Mouse (Mus musculus) megakaryocyte, adult 5-6 weeks (primary cell): ENCODE data around the gene Pofut1. TPM values are rescaled to one million over a fixed set of nuclear protein-coding genes. Genes with fewer than 3 reads are reported as not detected.

Experiments
- ATAC-seq: 2 replicates; pipeline ENCODE4 v1.8.0; 2016; ENCODE audit warnings: mild to moderate bottlenecking, inconsistent platforms; ENCODE audit not compliant: poor library complexity, severe bottlenecking
- total RNA-seq, 2 experiments: library from RNA; stranded (forward) in 1 of 2; stranded (reverse) in 1 of 2; fragments of 153-499, 151-499 nt in 1 of 2; fragments of 221-1000, 200-1000 nt in 1 of 2; gene quantifications; 2 replicates each; pipeline versions ENCODE4 v1.2.3 to v1.2.4; 2015 to 2017

Gene Pofut1
- total RNA-seq, 2 experiments from 2014 or later, result 6.2 to 12.2 TPM

DNA sequence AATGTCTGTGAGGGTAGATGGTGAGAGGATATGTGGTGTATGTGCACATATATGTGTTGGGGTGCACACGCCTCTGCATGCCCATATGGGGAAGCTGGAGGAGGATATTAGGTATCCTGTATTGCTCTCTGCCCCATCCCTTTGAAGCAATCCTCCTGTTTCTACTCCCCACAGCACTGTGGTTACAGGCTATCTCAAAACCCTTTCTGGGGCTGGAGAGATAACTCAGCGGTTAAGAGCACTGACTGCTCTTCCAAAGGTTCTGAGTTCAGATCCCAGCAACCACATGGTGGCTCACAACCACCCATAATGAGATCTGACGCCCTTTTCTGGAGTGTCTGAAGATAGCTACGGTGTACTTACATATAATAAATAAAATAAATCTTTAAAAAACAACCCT, 45.2 kb downstream of the Pofut1 start:
- peak; percentile 23; the same call in 1 of the 2 replicates for ATAC-seq

GRCm38 (mm10) chr2:153287835-153288234, 46.5 kb downstream of the Pofut1 start:
- ATAC-seq, result no peak

DNA sequence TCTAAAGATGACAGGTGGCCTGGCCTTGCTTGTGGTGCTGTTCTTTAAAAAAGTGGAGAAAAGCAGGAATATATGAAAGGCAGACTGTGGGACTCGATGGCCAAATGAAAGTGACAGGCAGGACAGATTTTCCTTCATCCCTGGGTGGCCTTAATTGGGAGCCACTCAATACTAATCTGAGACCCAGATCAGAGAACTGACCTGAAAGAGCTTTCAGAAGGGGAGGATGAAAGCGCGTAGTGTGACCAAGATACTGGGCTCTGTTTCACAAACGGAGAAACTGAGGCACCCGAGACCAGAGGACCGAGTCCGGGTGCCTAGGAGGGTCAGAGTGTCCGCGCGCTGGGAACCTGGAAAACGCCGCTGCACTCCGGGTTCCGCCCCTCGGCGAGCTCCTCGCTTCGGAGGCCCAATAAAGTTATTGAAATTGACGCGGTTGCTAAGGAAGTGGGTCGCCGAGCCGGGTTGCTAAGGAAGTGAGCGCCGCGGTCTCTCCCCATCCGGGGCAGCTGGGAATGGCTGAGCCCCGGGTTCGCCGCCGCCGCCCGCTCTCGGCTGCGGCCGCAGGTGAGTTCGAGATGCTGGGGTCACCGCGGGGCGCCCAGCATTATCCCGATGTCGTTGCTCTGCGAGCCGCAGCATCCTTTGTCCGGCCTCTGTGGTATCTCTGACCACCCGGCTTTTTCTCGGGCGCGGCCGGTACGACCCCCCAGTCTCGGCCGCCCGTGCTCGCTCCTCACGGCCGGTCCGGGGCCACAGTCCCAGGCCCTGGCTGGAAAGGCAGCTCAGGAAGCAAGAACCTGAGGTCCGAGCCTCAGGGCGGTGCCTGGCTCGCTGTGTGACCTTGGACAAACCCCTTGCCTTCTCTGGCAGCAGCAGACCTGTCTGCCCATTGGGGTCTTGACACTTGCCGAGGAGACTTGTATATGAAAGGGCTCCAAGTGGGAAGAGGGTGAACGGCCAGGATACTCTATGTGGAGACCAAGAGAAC, 49.9 kb downstream of the Pofut1 start, which contains the start of gene Kif3b:
TSS of gene Kif3b (plus strand) at position 476 of the 991 bp plus-strand sequence.
- peak; percentile 94 for ATAC-seq

- ATAC-seq, result peak; percentile 45
These were observed 51.0 kb downstream of the Pofut1 start for GRCm38 (mm10) chr2:153292305-153292861.

DNA sequence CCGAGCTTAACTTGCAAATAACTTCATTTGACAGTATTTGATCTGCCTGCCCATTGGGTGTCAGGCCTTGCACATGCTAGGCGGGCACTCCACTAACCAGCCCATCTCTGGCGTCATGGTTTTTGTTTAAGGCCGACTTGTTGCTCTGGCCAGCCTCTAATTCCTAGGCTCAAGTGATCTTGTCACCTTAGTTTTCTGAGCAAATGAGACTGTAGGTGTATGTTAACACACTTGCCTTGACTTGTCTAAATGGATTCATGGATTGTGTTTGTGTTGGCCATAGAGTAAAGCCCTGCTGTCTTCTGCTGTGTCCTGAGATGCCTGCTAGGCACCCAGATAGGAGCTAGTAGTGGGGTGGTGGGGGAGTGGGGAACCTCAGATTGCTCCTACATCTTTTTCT, 53.9 kb downstream of the Pofut1 start:
- no peak for ATAC-seq

DNA sequence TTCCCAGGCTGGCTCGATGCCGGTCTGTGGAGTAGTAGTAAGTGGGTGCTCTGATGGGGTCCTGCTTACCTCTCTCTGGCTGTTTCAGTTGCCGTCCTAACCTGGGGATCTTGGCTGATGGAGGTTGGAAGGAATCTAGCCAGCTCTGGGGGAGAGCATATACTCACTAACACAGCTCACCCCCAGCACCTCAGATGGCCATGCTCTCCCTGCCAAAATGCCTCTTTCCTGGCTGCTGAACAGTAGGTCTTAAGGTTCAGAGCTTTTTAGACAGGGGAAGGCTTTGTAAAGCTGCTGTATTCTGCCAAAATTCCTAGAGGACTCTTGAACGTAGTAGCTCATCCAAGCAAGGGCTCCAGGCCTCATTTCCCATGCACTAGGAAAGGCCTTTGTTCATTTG, 56.4 kb downstream of the Pofut1 start:
- ATAC-seq, result no peak

- ATAC-seq, result peak; percentile 45
These were observed 57.1 kb downstream of the Pofut1 start for GRCm38 (mm10) chr2:153298460-153298859.

DNA sequence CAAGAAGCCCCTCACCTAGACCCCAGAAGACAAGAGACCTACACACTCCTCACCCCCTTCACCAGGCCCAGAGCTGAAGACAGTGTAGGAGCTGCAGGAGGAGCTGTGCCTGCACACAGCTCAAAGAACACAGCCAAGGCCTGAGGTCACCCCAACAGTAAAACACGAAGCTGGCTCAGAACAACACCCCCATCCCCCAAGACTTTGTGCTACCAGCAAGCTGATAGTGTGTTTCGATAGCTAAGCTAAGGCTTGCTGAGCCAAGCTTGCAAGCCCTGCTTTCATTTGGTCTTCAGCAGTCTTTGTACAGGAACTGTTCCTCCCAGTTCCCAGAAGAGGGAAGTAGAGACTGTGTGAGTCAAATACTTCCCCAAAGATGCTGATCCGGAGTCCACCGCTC, 57.5 kb downstream of the Pofut1 start:
- ATAC-seq, result peak; percentile 92

- ATAC-seq, result no peak
These were observed 59.8 kb downstream of the Pofut1 start for GRCm38 (mm10) chr2:153301123-153301522.

DNA sequence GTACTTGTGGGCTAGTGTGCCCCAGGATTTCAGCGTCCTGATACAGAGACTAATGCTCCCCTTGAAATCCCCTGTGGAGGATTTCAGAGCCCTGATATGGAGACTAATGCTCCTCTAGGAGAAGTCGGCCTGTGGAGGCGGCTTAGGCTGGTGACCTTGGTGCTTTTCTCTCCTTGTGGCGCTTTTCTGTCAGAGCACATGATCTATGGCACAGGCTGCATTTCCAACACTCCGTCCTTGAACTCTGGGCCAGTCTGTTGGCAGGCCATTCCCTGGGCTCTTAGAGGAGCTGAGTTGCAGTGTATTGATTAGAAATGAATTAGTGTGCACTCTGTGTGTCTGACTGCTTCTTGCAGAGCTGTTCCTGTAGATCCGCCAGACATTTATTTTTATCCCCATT, 63.9 kb downstream of the Pofut1 start:
- ATAC-seq, result no peak

GRCm38 (mm10) chr2:153308586-153308985, 67.3 kb downstream of the Pofut1 start:
- no peak for ATAC-seq

GRCm38 (mm10) chr2:153309106-153309505, 67.8 kb downstream of the Pofut1 start:
- no peak for ATAC-seq

DNA sequence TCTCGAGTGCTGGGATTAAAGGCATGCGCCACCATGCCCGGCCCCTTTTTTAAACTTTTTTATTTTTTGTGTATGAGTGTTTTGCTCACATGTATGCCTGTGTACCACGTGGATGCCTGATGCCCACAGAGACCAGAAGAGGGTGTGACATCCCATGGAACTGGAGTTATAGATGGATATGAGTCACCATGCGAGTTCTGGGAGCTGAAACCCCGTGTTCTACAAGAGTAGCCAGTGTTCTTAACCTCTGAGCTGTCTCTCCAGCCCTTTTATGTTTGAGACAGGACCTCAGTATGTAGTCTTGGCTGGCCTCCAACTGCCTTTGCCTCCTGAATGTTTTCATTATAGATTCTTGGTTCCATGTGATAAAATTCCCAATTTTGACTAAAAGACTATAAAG, 68.9 kb downstream of the Pofut1 start:
- no peak for ATAC-seq

DNA sequence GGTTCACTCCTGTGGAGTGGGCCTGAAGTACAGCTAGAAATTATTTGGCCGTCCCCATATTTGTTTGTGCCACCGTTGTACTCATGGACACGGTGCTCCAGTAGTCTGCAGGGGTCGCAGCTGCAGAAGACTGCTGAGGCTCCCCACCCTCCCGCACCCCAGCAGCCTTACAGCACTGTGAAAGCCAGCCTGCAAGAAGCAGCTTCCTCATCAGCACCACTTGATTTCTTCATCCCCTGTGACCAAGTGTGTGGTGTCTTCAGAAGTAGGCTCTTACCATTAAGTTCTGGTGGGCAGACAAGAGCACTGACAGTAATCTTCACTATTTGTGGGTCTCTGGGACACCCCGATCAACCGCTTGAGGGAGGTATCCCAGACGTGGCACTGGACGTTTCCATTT, 71.6 kb downstream of the Pofut1 start:
- peak; percentile 90 for ATAC-seq

DNA sequence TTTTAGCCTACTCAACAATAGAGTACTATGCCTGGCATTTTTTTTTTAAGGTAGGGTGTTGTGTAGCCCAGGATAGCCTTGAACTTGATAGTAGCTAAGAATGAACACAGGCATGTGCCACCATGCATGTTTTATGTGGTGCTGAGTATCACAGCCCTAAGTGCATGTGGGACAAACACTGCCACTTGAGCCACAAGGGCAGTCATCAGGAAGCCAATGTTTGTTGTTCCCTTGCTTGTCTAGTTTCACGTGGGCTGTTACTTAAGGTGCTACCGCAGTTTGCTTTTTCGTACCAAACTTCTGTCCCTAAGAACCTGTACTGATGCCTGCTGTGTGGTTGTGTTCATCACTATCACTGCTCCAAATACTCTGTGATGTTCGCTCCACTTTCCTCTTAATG, 77.1 kb downstream of the Pofut1 start:
- no peak for ATAC-seq

GRCm38 (mm10) chr2:153319036-153319643, 77.8 kb downstream of the Pofut1 start:
- ATAC-seq, result peak; percentile 94

Other genes with a start within 250 kb of the Pofut1 start
- gene Pdrg1, start 226.1 kb upstream of the Pofut1 start, total RNA-seq (2015), result 34.0 and 38.6 TPM in 2 replicates
- gene Pdrg1, start 226.1 kb upstream of the Pofut1 start, total RNA-seq (2017), result 80.2 and 129 TPM in 2 replicates
- not detected in 2 replicates for gene Xkr7, start 209.7 kb upstream of the Pofut1 start, total RNA-seq (2015)
- gene Xkr7, start 209.7 kb upstream of the Pofut1 start, total RNA-seq (2017), result not detected in 2 replicates
- gene Ccm2l, start 175.6 kb upstream of the Pofut1 start, total RNA-seq (2015), result 0.59 TPM in 1 of 2 replicates, not detected in the other
- gene Ccm2l, start 175.6 kb upstream of the Pofut1 start, total RNA-seq (2017), result 0.22 TPM in 1 of 2 replicates, not detected in the other
- 207 and 212 TPM in 2 replicates for gene Hck, start 133.1 kb upstream of the Pofut1 start, total RNA-seq (2015)
- gene Hck, start 133.1 kb upstream of the Pofut1 start, total RNA-seq (2017), result 279 and 282 TPM in 2 replicates
- 50.1 and 56.9 TPM in 2 replicates for gene Tm9sf4, start 80.2 kb upstream of the Pofut1 start, total RNA-seq (2015)
- 78.7 and 85.5 TPM in 2 replicates for gene Tm9sf4, start 80.2 kb upstream of the Pofut1 start, total RNA-seq (2017)
- 5.6 and 6.2 TPM in 2 replicates for gene Tspyl3, start 16.1 kb upstream of the Pofut1 start, total RNA-seq (2015)
- 4.0 and 6.5 TPM in 2 replicates for gene Tspyl3, start 16.1 kb upstream of the Pofut1 start, total RNA-seq (2017)
- gene Plagl2, start 107 bp upstream of the Pofut1 start, total RNA-seq (2015), result 40.6 and 43.8 TPM in 2 replicates
- 5.7 and 9.1 TPM in 2 replicates for gene Plagl2, start 107 bp upstream of the Pofut1 start, total RNA-seq (2017)
- 13.2 and 16.5 TPM in 2 replicates for gene Kif3b, start 49.9 kb downstream of the Pofut1 start, total RNA-seq (2015)
- 23.5 and 30.2 TPM in 2 replicates for gene Kif3b, start 49.9 kb downstream of the Pofut1 start, total RNA-seq (2017)
- 29.3 and 40.6 TPM in 2 replicates for gene Asxl1, start 104.3 kb downstream of the Pofut1 start, total RNA-seq (2015)
- 30.9 and 35.4 TPM in 2 replicates for gene Asxl1, start 104.3 kb downstream of the Pofut1 start, total RNA-seq (2017)